Mouse (Mus musculus) G1E (cell line): ENCODE measurements around the gene Serbp1. TPM values are rescaled to one million over a fixed set of nuclear protein-coding genes. Genes with fewer than 3 reads are reported as not detected.

Experiments
- ATAC-seq: 2 replicates; pipeline ENCODE4 v1.8.0; 2016; ENCODE audit warnings: mild to moderate bottlenecking; ENCODE audit not compliant: insufficient number of reproducible peaks, poor library complexity, low FRiP score, severe bottlenecking; ENCODE audit errors: extremely low read depth
- DNase-seq: peaks from one replicate; pipeline ENCODE4 v3.0.0; 2012; ENCODE audit warnings: low spot score
- H3K27me3 ChIP-seq: 2 replicates; pipeline ENCODE4 v1.6.1; 2012; ENCODE audit warnings: mild to moderate bottlenecking, low read length, inconsistent platforms; ENCODE audit not compliant: insufficient read depth
- H3K36me3 ChIP-seq: replicated peaks from 2 replicates; pipeline ENCODE3; 2012; ENCODE audit warnings: mild to moderate bottlenecking, inconsistent platforms
- H3K4me1 ChIP-seq: 2 replicates; pipeline ENCODE4 v1.6.1; 2012; ENCODE audit warnings: low read depth, low read length, inconsistent platforms, mixed read lengths; ENCODE audit not compliant: insufficient read depth
- H3K4me3 ChIP-seq: 2 replicates; pipeline ENCODE4 v1.5.1; 2012; ENCODE audit warnings: low read depth, mild to moderate bottlenecking, inconsistent platforms, low read length, moderate library complexity, mixed read lengths
- H3K9me3 ChIP-seq: replicated peaks from 2 replicates; pipeline ENCODE4 v1.6.1; 2012; ENCODE audit warnings: inconsistent platforms
- CTCF ChIP-seq: IDR thresholded peaks from 2 replicates; pipeline ENCODE4 v1.5.1; 2012; ENCODE audit warnings: low read depth, low read length, inconsistent platforms, mixed read lengths
- GATA1 ChIP-seq: IDR thresholded peaks from 2 replicates; pipeline ENCODE4 v1.6.1; 2012; ENCODE audit warnings: borderline replicate concordance, low read length, inconsistent platforms, mixed read lengths
- GATA2 ChIP-seq: IDR thresholded peaks from 2 replicates; pipeline ENCODE4 v1.6.1; 2012; ENCODE audit warnings: low read depth, low read length, inconsistent platforms, borderline replicate concordance
- POLR2AphosphoS5 ChIP-seq: IDR thresholded peaks from 2 replicates; pipeline ENCODE4 v1.6.1; 2012; ENCODE audit warnings: low read depth, low read length, inconsistent platforms; ENCODE audit not compliant: insufficient replicate concordance
- TAL1 ChIP-seq: conservative IDR thresholded peaks from 2 replicates; pipeline ENCODE4 v1.6.1; 2012; ENCODE audit warnings: low read depth, low read length, inconsistent platforms, mixed read lengths
- polyA plus RNA-seq: library from polyadenylated mRNA; stranded (reverse); fragments of >175 nt; gene quantifications from 2 replicates; pipeline ENCODE4 v1.2.3, GENCODE M21; 2012
- total RNA-seq, 2 experiments: library from RNA; stranded (forward) in 1 of 2; stranded (reverse) in 1 of 2; fragments of 200-1000 nt in 1 of 2; fragments of >200 nt in 1 of 2; fragmentation: Nextera tagmentation in 1 of 2; gene quantifications; 2 replicates each; pipeline ENCODE4 v1.2.3; 2014 to 2017

The Serbp1 gene
- total RNA-seq (2014; fragmentation: Nextera tagmentation) = 1,171 and 1,332 TPM in 2 replicates
- 1,188 and 1,473 TPM in 2 replicates for total RNA-seq (2017)
- 2,449 and 2,463 TPM in 2 replicates for polyA plus RNA-seq

DNA sequence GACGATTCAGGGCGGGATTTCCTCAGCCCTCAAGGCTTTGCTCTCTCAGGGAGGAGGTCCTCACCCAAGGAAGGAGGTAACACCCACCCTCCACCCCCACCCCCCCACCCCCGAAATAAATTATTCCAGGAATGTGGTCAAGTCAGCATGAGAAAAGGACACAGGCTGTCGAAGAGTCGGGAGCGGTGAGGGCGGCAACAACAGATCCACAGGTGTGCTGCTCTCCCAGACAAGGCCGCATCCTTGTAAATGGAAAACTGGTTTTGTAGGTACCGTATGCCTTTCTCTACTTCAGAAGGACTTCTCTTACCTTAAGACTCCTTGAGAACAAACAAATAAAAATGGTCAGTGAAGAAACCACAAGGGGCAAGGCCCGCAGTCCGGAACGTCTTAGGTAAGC, at the start of gene Serbp1:
Serbp1 (plus strand) TSS at position 200 of the 400 bp plus-strand sequence.
- DNase-seq = no peak
- no peak for ATAC-seq
- no peak for TF ChIP-seq GATA1
- no peak for TF ChIP-seq TAL1
- TF ChIP-seq POLR2AphosphoS5 = no peak
- TF ChIP-seq CTCF = no peak
- TF ChIP-seq GATA2 = no peak

DNA sequence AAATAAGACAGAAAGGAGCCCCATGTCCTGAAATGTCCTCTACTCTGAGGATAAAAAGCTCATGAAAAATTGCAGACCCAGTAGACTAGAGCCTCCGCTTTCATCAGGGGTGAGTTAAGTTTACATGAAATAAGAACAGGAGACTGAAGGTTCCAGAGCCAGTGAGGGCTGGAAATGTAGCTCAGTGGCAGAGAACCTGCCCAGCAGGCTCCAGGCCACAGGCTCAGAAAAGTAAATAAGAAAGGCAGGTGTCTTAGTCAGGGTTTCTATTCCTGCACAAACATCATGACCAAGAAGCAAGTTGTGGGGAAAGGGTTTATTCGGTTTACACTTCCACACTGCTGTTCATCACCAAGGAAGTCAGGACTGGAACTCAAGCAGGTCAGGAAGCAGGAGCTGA, 44.4 kb upstream of the Serbp1 start:
- no peak for DNase-seq
- Histone ChIP-seq H3K36me3 (no peaks in the 10 kb centered on the region), H3K4me3 (no peak overlapping the region), H3K9me3 (no peaks in the 10 kb centered on the region), H3K4me1 (no peaks in the 10 kb centered on the region), H3K27me3 (peaks cover 34% of the 10 kb centered on the region)
- no peak for ATAC-seq
- TF ChIP-seq POLR2AphosphoS5 (no peak), GATA2 (no peak), TAL1 (no peak), CTCF (no peak), GATA1 (no peak)

More for the DNA sequence above, at the start of gene Serbp1:
- Histone ChIP-seq H3K4me3 (no peak within 1 kb of the TSS), H3K4me1 (no peaks in the 10 kb centered on the region), H3K36me3 (no peaks in the 10 kb centered on the region), H3K9me3 (no peaks in the 10 kb centered on the region), H3K27me3 (peaks cover 5% of the 10 kb centered on the region; the same call in 1 of the 2 replicates)

DNA sequence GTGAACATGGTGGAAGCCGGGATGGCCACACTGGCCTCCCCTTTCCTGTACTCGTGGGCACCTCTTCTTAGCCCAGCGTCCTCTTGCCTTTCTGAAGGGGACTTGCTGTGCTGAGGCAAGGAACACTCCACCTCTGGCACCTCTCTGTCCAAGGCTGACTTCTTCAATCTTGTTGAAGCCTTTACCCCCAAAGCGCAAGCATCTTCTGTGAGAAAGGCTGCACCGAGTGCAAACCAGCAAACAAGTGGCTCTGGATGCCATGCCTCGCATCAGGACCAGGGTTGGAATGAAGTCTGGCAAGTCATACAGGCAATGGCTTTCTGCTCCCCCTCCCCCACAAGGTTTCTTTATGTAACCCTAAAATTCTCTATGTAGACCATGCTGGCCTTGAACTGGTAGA, 43.4 kb upstream of the Serbp1 start:
- TF ChIP-seq TAL1 (no peak), GATA2 (no peak), CTCF (no peak), GATA1 (no peak), POLR2AphosphoS5 (no peak)
- no peaks in the 10 kb centered on the region for H3K9me3 ChIP-seq
- no peak overlapping the region for H3K4me3 ChIP-seq
- peaks cover 29% of the 10 kb centered on the region for H3K27me3 ChIP-seq
- no peaks in the 10 kb centered on the region for H3K4me1 ChIP-seq
- H3K36me3 ChIP-seq = no peaks in the 10 kb centered on the region
- DNase-seq (no peak), ATAC-seq (no peak)

- peaks cover 29% of the 10 kb centered on the region for H3K27me3 ChIP-seq
- no peak for DNase-seq
- H3K4me3 ChIP-seq = no peak overlapping the region
- no peak for TF ChIP-seq GATA1
- no peak for TF ChIP-seq GATA2
- no peak for TF ChIP-seq CTCF
- no peak for TF ChIP-seq POLR2AphosphoS5
- no peak for TF ChIP-seq TAL1
- no peaks in the 10 kb centered on the region for H3K4me1 ChIP-seq
- H3K36me3 ChIP-seq = no peaks in the 10 kb centered on the region
- ATAC-seq = no peak
- H3K9me3 ChIP-seq = no peaks in the 10 kb centered on the region
Observed at GRCm38 (mm10) chr6:67195148-67195611, 42.8 kb upstream of the Serbp1 start.

- Histone ChIP-seq H3K9me3 (no peaks in the 10 kb centered on the region), H3K27me3 (peaks cover 24% of the 10 kb centered on the region), H3K4me3 (no peak overlapping the region), H3K4me1 (no peaks in the 10 kb centered on the region), H3K36me3 (no peaks in the 10 kb centered on the region)
- ATAC-seq (no peak), DNase-seq (no peak)
- TF ChIP-seq GATA2 = no peak
- no peak for TF ChIP-seq POLR2AphosphoS5
- no peak for TF ChIP-seq GATA1
- no peak for TF ChIP-seq TAL1
- TF ChIP-seq CTCF = no peak
Observed at GRCm38 (mm10) chr6:67196821-67197220, 41.2 kb upstream of the Serbp1 start.

- Histone ChIP-seq H3K36me3 (no peaks in the 10 kb centered on the region), H3K4me1 (no peaks in the 10 kb centered on the region), H3K4me3 (no peak overlapping the region), H3K27me3 (peaks cover 24% of the 10 kb centered on the region), H3K9me3 (no peaks in the 10 kb centered on the region)
- DNase-seq (no peak), ATAC-seq (no peak)
- TF ChIP-seq TAL1 = no peak
- TF ChIP-seq CTCF = 0 out of 2 replicates have a peak, but pooled peaks have one; percentile 7
Observed at GRCm38 (mm10) chr6:67198085-67198484, 39.9 kb upstream of the Serbp1 start.
